Mouse (Mus musculus): ENCODE results near the gene Scn2b.

Gene Scn2b

GRCm38 (mm10) chr9:45179282-45179681 is 61.7 kb downstream of the Scn2b start:
- DNase-seq: no peak
